Mouse (Mus musculus) WW6 (cell line): Measurements from ENCODE around the gene Klk1b1.
"Not testable (repeated sequence)": the region's sequence is repeated elsewhere in the genome, so short reads cannot be mapped to it uniquely, and the experiment has no call there.

Experiments
- DNase-seq: peaks from one replicate; pipeline ENCODE4 v3.0.0-alpha.2; 2013; ENCODE audit warnings: low read depth, low spot score

Klk1b1 gene

DNA sequence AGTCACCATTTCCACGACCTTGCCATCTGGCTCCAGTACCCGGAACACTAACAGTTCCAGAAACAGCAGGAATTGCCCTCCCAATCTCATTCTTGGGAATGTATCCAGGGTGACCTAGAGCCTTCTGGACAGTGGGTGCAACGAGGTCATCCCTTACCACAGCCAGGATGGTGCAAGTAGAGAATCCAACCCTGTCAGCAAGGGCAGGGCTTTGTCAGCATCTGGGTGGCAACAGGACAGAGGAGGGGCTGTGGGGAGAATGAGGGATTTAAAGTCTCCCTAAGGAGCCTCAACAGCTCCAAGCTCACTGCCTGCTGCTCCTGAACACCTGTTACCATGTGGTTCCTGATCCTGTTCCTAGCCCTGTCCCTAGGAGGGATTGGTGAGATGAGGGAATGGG, at the start of gene Klk1b1:
TSS of gene Klk1b1 (plus strand) at position 301 of the 400 bp plus-strand sequence.
- DNase-seq: no peak

DNA sequence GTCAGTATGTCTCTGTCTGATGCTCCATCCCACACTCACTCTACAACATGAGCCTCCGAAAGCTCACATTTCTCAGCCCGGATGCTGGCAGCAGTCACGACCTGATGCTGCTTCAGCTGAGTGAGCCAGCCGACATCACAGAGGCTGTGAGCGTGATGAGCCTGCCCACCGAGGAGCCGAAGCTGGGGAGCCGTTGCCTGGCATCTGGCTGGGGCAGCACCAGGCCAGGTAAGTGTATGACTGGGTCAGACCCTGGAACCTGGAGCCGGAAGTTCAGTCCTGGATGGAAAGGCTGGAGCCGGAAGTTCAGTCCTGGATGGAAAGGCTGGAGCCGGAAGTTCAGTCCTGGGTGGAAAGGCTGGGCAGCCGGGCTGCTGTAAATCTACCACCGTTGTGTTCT, 48.1 kb upstream of the Klk1b1 start:
- no peak for DNase-seq

DNA sequence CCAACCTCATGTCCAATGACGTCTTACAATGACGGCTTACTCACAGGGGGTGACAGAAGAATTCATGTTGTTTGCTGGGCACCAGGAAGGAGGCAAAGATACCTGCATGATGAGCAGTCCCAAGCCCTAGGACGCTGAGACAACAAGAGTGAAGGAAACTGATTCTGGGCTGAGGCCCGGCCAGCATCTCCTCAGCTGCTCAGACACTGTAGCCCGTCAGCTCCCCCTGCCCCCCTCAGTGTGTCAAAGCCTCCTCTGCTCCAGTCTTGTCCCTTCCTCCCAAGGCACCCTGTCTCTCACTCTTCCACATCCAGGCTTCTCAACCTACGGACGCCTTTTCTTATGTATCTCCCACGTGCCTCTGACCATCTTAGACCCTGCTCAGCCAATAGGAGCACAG, 47.7 kb upstream of the Klk1b1 start:
- DNase-seq: no peak

DNA sequence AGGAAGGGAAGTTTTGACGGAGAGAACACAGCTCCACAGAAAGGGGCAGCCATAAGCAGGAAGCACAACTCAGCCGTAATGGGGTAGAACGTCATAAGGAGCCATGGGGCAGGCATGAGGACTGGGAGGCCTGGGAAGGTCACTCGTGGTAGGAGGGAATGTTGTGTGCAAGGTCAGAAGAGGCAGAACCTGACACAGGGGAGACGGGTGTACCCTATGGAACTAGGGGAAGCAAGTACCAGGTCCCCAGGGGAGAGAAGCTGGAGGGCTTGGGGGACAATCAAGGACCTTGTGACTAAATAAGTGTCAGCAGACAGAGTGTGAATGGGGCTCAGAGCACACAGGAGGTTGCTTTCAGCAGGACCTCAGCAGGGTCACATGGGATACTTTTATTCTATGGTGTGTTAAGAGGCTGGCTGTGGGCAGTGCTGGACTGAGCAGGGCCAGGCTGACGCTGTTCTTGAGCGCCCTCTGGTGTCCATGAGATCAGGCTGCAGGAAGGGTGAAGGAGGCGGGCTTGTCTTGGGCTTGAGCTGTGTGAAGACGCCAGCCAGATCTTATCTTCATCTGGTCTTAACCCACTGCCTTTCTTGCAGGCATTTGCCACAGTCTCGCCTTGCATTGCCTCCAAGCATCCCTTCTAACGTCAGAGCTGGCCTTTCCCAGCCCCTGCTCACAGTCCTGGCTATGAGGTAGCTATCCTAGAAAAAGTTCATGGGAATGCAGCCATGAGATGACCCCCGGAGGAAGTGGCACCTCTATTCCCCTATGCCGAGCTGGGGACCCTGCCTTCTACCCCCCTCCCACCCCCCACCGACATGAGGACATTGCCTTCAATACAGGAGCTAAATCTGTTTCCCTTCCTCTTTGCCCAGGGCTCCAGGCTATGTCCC, 46.7 kb upstream of the Klk1b1 start:
- no peak for DNase-seq

DNA sequence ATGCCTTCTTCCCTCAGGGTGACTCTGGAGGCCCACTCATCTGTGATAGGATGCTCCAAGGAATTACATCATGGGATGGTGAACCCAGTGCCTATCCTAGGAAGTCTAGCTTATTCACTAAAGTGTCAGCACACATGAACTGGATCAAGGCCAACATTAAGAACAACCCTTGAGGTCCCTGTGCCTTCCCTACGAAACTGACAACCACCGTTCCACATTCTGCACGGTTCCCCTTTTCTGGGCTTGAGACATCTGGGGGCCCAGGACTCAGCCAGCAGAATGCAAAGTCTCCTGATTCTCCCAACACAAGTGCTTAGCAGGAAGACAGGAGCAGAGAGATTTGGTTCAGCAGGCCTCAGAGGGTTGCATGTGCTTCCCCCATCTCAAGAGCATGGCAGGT, 46.0 kb upstream of the Klk1b1 start:
- DNase-seq: no peak

DNA sequence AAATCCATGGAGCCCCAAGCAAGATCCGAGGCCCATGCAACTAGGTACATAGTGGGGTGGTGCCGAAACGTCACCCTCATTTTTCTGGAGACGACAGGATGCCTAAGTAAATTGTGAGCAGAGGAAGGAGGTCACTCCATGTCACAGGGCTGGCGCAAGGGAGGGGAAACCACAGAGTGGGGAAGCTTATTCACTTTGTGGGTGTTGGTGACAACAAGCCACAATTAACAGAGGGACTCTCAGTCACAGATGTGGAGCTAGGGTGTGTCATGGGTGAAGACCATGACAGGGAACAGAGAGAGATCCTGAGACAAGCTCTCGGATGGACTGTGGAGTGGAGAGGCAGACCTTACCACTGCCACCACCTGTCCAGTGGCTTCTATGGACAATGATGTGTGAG, 45.5 kb upstream of the Klk1b1 start:
- DNase-seq: no peak

DNA sequence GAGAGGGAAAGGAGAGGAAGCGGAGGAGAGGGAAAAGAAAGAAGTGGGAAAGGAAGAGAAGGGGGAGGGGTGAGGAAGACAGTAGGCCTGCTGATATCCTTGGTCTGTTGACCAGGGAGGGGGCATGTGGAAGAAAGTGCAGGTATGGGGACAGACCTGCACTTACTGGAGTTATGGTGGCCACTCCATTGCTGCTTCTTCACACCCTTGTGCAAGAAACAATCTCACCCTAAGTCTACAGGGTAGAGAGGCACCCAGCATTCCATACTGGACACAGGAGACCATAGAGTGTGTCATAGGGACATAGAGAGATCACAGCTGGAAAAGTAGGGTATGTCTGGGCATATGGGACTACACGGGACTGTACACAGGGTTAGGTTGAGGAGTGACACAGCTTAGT, 44.6 kb upstream of the Klk1b1 start:
- no peak for DNase-seq

DNA sequence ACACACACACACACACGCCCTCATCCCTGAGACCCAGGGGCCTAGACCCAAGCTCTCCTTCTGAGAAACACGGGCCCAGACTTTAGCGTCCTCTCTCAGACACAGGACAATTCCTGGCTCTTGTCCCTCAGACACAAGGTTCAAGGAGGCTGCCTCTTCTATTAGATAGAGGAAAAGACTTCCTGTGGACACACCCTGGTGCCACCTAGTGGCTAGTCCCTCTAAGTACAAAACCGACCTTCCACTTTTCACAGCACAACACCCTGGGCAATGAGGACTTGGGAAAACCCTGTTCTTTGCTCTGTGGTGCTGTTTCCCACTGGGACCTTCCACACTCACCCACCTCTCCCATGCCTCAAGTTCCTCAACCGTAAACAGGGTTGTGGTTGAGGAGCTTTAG, 40.6 kb upstream of the Klk1b1 start:
- DNase-seq: peak; percentile 28

DNA sequence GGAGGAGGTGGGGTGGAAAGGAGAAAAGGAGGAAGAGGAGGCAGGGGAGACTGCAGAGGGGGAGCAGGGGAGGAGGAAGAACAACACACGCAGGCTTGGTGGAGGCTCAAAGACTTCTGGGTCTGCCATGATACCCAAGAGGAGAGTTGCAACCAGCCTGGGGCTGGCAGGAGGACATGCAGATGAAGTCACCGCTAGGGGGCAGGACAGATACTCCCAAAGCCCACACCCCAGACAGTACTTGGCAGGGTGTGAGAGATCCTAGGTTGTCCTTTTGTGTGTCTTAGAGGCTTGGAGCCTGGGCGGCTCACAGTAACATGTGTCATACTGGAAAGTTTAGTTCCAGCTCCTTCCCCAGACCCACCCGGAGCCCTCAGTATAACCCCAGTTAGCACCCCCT, 38.0 kb upstream of the Klk1b1 start:
- peak; percentile 24 for DNase-seq

DNA sequence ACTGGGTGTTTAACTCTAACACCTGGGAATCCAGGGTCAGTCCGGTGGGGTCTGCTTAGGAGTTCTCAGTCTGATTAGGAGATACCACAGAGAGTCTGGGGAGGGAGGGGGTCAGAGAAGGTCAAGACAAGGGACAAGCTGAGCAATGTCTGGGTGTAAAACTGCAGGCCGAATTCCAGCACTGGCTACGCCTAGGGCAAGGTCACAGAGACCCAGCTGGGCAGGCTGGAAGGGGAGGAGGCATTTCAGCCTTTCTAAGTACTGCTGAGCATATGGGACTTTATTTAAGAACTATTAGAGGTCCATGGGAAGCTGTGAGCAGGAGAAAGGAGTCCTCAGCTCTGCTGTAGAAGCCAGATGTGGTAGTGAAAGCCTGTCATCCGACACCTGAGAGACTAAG, 34.2 kb upstream of the Klk1b1 start:
- no peak for DNase-seq

DNA sequence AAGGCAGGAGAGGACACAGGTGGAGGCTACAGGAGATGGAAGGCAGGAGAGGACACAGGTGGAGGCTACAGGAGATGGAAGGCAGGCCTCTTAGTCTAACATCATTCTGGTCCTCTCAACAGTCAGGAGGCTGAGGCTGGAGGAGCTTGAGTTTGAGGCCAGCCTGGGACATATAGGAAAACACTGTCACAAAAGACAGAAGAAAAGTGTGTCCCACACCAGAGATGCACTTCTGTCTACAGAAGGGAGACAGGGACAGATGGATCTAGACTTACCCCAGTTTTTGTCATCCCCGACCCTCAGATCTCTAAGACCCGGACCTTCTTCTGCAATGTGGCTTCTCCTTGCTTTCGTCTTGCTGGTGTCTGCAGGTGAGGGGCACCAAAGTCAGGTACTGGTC, 33.1 kb upstream of the Klk1b1 start, which contains the start of gene Klk15:
TSS of gene Klk15 (plus strand) at position 301 of the 400 bp plus-strand sequence.
- no peak for DNase-seq

DNA sequence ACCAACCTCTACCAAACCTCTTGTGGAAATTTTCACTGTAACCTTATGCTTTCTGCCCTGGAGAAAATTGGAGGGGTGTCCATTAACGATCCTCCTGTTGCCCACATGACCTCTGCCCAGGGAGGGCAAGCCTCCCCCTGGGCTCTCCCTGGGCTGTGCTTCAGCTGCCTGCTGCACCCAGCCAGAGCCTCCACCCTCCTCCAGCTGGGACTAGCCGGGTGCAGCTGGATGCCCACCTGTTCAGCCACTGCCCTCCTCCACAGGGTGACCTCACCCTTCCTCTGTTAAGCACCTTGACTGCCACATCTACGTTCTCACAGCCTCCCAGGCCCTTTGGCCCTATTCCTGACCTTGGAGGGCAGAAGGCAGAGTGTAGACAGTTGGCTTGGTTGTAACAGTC, 31.8 kb upstream of the Klk1b1 start:
- no peak for DNase-seq

DNA sequence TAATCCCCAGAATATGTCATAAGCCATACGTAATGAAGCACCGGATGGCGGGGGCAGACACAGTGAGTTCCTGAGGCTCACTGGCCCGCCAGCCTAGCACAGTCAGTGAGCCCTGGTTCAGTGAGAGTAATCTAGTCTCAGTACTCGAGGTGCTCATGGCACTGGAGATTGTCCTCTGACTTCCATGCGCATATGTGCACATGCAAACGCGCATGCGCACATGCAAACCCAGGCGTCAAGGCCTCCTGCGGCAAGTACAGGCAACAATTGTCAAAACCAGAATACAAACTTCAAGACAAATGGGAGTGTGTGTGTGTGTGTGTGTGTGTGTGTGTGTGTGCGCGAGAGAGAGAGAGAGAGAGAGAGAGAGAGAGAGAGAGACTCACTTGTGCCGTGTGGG, 30.0 kb upstream of the Klk1b1 start:
- DNase-seq: no peak

DNA sequence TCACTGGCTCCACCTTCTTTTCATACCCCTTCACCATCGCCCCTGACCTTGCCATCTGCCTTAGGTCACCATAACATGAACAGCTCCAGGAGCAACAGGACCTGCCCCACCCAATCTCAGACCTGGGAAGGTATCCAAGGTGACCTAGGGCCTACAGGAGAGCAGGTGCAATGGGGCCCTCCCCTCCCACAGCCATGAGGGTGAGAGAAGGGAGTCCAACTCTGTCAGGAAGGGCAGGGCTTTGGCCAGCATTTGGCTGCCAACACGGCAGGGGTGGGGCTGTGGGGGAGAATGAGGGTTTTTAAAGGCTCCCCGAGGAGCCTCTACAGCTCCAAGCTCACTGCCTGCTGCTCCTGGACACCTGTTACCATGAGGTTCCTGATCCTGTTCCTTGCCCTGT, 24.3 kb upstream of the Klk1b1 start:
- DNase-seq: not testable (repeated sequence)

DNA sequence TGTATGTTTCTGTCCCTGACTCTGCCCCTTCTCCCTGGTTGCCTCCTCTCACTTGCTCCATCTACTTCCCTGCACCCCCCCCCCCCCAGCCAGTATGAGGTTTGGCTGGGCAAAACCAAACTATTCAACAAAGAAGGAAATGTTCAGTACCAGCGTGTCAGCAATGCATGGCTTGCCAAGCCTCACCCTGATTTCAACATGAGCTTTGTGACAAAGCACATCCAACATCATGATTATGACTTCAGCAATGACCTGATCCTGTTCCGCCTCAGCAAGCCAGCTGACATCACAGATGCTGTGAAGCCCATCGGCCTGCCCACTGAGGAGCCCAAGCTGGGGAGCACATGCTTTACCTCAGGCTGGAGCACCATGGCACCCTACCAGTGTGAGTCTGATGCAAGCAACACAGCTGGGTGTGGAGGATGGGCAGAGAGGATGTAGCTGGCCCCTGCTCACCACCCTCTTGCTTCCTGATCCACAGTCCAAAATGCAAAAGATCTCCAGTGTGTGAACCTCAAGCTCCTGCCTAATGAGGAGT, 21.8 kb upstream of the Klk1b1 start:
- no peak for DNase-seq

DNA sequence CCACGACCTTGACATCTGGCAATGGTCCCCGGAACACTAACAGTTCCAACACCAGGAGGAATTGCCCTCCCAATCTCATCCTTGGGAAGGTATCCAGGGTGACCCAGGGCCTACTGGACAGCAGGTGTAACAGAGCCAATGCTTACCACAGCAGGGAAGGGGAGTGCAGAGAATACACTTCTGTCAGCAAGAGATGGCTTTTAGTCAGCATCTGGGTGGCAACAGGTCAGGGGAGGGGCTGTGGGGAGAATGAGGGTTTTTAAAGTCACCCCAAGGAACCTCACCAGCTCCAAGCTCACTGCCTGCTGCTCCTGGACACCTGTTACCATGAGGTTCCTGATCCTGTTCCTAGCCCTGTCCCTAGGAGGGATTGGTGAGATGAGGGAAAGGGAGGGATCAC, 16.2 kb upstream of the Klk1b1 start, which contains the start of gene Klk1b8:
TSS of gene Klk1b8 (plus strand) at position 301 of the 400 bp plus-strand sequence.
- DNase-seq: no peak

DNA sequence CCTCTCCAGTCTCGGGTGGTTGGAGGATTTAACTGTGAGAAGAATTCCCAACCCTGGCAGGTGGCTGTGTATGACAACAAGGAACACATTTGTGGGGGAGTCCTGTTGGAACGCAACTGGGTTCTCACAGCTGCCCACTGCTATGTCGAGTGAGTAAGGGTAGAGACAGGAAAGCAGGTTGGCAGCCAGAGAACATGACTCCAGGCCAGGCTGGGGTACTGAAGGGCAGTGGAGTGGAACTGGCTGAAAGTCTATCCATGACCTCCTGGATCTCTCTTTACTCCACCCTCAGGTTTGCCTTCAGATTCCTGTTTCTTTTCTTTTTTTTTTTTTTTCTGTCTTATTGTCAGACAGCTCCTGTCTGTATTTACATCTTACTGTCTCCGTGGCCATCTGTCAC, 13.8 kb upstream of the Klk1b1 start:
- no peak for DNase-seq

DNA sequence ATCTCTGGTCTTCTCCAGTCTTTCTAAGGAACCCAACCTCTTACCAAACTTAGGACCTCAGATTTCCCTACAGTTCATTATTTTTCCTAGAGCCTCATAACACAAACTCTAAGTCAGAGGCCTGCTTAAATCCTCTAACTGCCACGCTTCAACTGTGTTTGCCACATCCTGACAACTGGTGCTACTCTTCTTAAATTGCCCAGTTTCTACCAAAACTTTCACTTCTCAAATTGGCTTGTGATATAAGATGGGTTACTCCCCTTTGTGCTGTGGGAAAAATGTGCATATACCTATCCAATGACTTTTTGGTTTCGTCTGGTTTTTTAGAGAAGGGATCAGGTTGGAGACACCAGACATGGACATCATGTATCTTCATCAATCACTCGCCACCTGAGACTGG, 507 bp downstream of the Klk1b1 start:
- DNase-seq: no peak

DNA sequence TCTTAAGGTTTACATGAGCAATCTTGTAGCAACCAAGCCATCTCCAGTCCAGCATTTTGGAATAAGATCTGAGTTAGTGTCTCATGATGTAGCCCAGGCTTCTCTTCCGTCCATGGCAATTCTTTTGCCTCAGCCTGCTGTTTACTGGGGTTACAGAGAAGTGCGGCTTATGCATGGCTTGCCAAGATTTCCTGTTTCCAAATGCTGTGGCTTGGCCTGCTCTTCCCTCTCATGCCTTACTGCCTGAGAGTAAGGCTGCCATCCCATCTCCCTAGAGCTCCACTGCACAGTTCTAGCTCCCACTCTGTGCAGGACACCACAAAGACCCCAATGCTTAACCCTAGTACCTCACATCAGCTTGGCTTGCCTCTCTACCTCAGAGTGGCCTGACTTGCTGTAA, 1.1 kb downstream of the Klk1b1 start:
- no peak for DNase-seq

DNA sequence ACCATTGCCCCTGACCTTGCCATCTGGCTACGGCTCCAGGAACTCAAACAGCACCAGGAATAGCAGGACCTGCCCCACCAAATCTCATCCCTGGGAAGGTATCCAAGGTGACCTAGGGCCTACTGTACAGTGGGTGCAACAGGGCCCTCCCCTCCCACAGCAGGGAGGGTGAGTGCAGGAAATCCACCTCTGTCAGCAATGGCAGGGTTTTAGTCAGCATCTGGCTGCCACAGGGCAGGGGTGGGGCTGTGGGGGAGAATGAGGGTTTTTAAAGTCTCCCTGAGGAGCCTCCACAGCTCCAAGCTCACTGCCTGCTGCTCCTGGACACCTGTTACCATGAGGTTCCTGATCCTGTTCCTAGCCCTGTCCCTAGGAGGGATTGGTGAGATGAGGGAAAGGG, 9.2 kb downstream of the Klk1b1 start, which contains the start of gene Klk1b9:
TSS of gene Klk1b9 (plus strand) at position 301 of the 400 bp plus-strand sequence.
- DNase-seq: not testable (repeated sequence)

DNA sequence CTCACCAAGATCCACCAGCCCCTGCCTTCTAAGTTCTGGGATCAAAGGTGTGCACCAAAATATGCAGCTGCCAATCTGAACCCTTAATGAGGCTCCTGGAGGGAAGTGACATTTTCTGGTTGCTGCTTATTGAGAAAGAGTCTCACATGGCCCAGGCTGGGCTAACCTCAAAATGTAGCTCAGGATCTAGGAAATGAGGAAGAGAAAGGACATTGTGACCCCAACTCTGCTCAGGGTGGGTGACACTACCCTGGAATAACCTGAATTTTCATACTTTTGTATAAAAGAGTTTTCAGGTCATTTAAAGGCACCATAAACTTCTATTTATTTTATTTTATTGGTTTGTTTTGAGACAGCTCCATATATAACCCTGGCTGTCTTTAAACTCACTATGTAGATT, 19.1 kb downstream of the Klk1b1 start:
- no peak for DNase-seq

DNA sequence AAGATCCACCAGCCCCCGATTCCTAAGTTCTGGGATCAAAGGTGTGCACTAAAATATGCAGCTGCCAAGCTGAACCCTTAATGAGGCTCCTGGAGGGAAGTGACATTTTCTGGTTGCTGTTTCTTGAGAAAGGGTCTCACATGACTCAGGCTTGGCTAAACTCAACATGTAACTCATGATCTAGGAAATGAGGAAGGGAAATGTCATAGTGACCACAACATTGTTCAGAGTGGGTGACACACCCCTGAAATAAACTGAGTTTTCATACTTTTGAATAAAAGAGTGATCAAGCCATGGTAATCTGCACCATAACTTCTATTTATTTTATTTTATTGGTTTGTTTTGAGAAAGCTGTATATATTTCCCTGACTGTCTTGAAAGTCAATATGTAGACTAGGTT, 28.3 kb downstream of the Klk1b1 start:
- DNase-seq: not testable (repeated sequence)

DNA sequence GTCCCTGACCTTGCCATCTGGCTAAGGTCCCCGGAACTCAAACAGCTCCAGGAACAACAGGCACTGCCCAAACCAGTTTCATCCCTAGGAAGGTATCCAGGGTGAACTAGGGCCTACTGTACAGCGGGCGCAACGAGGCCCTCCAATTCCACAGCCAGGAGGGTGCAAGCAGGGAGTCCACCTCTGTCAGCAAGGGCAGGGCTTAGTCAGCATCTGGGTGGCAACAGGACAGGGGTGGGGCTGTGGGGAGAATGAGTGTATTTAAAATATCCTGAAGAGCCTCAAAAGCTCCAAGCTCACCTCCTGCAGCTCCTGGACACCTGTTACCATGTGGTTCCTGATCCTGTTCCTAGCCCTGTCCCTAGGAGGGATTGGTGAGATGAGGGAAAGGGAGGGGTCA, 29.0 kb downstream of the Klk1b1 start, which contains the start of gene Klk1b11:
TSS of gene Klk1b11 (plus strand) at position 301 of the 400 bp plus-strand sequence.
- not testable (repeated sequence) for DNase-seq
